Mouse (Mus musculus) embryonic facial prominence, embryonic 15.5 days (tissue): ENCODE results near the gene Gm3776. TPM values are rescaled to one million over a fixed set of nuclear protein-coding genes. Genes with fewer than 3 reads are reported as not detected.
"Not testable (repeated sequence)": the region's sequence is repeated elsewhere in the genome, so short reads cannot be mapped to it uniquely, and the experiment has no call there.

Experiments used
- ATAC-seq: fragments of 200-750 bp; cut with Nextera tagmentation; 2 replicates; pipeline ENCODE4 v1.8.0; 2017; ENCODE audit warnings: low read depth, moderate TSS enrichment; ENCODE audit not compliant: insufficient number of reproducible peaks, low FRiP score, low TSS enrichment
- H3K27ac ChIP-seq: fragments of 300-500 bp; sonication (generic); replicated peaks from 2 replicates; pipeline ENCODE4 v1.5.1; 2015; ENCODE audit warnings: mild to moderate bottlenecking, inconsistent platforms
- H3K27me3 ChIP-seq: fragments of 300-500 bp; sonication (generic); 2 replicates; pipeline ENCODE4 v1.6.1; 2015; ENCODE audit warnings: inconsistent platforms
- H3K36me3 ChIP-seq: fragments of 300-500 bp; sonication (generic); 2 replicates; pipeline ENCODE4 v1.6.1; 2015; ENCODE audit warnings: mild to moderate bottlenecking, inconsistent platforms
- H3K4me1 ChIP-seq: fragments of 300-500 bp; sonication (generic); 2 replicates; pipeline ENCODE4 v1.6.1; 2015; ENCODE audit warnings: inconsistent platforms
- H3K4me2 ChIP-seq: fragments of 300-500 bp; sonication (generic); replicated peaks from 2 replicates; pipeline ENCODE4 v1.6.1; 2015; ENCODE audit warnings: mild to moderate bottlenecking, inconsistent platforms
- H3K4me3 ChIP-seq: fragments of 300-500 bp; sonication (generic); replicated peaks from 2 replicates; pipeline ENCODE4 v1.5.1; 2015; ENCODE audit warnings: mild to moderate bottlenecking, inconsistent platforms
- H3K9ac ChIP-seq: fragments of 300-500 bp; sonication (generic); 2 replicates; pipeline ENCODE4 v1.6.1; 2015; ENCODE audit warnings: inconsistent platforms
- H3K9me3 ChIP-seq: fragments of 300-500 bp; sonication (generic); replicated peaks from 2 replicates; pipeline ENCODE4 v1.6.1; 2016; ENCODE audit warnings: inconsistent platforms
- WGBS: fragments of 180-500 bp; shearing (Covaris S2); methylation state at CpG from one replicate; pipeline ENCODE4 v1.1.7; 2015; 5-methylcytosine and 5-hydroxymethylcytosine counted together
- polyA plus RNA-seq: library from polyadenylated mRNA; unstranded; fragments of >200 nt; fragmentation: Nextera tagmentation; extraction: Ambion mirVana; gene quantifications from 2 replicates; pipeline ENCODE4 v1.2.1, GENCODE M21; 2015

Gm3776 gene
- polyA plus RNA-seq, 1 experiment from 2014 or later, result 8.8 TPM

GRCm38 (mm10) chr9:78228122-78228521, 28.8 kb upstream of the Gm3776 start:
- WGBS, result 87% methylated on average over 2 of the region's 2 CpGs

DNA sequence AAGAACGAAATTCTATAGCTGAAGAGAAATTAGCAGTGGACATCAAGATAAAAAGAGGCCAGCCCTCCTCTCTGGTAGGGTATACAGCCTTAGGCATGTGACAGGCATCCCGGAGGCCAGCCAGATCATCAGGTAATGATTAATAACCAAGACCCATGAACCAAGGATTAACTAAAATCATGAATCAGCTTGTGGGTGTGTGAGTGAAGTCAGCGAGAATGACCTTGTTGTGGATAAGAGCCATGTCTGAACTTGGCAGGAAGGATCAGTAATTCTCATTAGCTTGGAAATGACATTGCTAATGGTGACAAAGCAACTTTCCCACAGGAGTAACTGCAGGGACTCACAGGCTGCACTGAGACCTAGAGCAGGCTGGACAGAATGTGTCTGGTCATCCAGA, 27.3 kb upstream of the Gm3776 start:
- H3K36me3 ChIP-seq, H3K9me3 ChIP-seq, H3K27ac ChIP-seq, H3K27me3 ChIP-seq, H3K4me1 ChIP-seq, H3K4me3 ChIP-seq, H3K9ac ChIP-seq, ATAC-seq, H3K4me2 ChIP-seq: not testable (repeated sequence)
- WGBS, result 24% methylated on average over 3 of the region's 3 CpGs

More at GRCm38 (mm10) chr9:78228122-78228521, 28.8 kb upstream of the Gm3776 start:
- no peaks in the 10 kb centered on the region for H3K36me3 ChIP-seq
- ATAC-seq, result no peak
- H3K4me2 ChIP-seq, result no peak overlapping the region
- H3K4me3 ChIP-seq, result no peak overlapping the region
- no peaks in the 10 kb centered on the region for H3K4me1 ChIP-seq
- no peaks in the 10 kb centered on the region for H3K9me3 ChIP-seq
- no peak overlapping the region for H3K27ac ChIP-seq
- H3K27me3 ChIP-seq, result no peaks in the 10 kb centered on the region
- H3K9ac ChIP-seq, result no peak overlapping the region

GRCm38 (mm10) chr9:78230461-78230860, 26.5 kb upstream of the Gm3776 start, which contains the start of gene Gsta1:
Gene Gsta1 (plus strand): TSS chr9:78230656.
- H3K4me3 ChIP-seq, H3K9ac ChIP-seq, H3K9me3 ChIP-seq, H3K27ac ChIP-seq, H3K36me3 ChIP-seq, H3K27me3 ChIP-seq, H3K4me2 ChIP-seq, ATAC-seq, H3K4me1 ChIP-seq: not testable (repeated sequence)
- 80% methylated on average over 3 of the region's 3 CpGs for WGBS

- not testable (repeated sequence) for H3K9me3 ChIP-seq, H3K36me3 ChIP-seq, H3K27ac ChIP-seq, H3K4me2 ChIP-seq, H3K4me3 ChIP-seq, H3K4me1 ChIP-seq, H3K9ac ChIP-seq, ATAC-seq, H3K27me3 ChIP-seq
- no CpG with 5 or more reads among the region's 10 CpGs for WGBS
Observed at GRCm38 (mm10) chr9:78233121-78233695, 23.7 kb upstream of the Gm3776 start.

- H3K36me3 ChIP-seq, H3K27ac ChIP-seq, H3K27me3 ChIP-seq, H3K4me2 ChIP-seq, H3K4me3 ChIP-seq, ATAC-seq, H3K9me3 ChIP-seq, H3K4me1 ChIP-seq, H3K9ac ChIP-seq: not testable (repeated sequence)
- 52% methylated on average over 4 of the region's 4 CpGs for WGBS
Observed at GRCm38 (mm10) chr9:78255683-78256470, 1.1 kb upstream of the Gm3776 start.

DNA sequence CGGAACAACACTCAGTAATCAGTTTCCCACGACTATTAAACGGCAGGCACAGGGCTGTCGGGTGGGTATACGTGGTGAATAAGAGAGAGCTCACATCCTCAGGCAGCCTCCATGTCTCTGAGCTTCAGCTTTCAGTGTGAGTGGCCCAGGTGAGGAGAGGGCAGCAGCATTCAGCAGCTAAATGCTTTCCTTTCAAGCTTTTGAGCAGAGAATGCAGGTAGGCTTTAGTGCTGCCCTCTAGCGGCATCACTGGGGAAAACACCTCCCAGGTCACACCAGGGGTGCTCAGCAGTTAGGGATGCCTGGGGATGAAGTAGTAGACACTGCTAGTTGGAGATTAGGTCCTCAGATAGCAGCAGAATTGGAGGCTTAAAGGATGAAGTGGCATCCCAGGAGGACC, 2.8 kb downstream of the Gm3776 start:
- not testable (repeated sequence) for H3K4me2 ChIP-seq, H3K27ac ChIP-seq, H3K27me3 ChIP-seq, H3K4me3 ChIP-seq, ATAC-seq, H3K9ac ChIP-seq, H3K9me3 ChIP-seq, H3K4me1 ChIP-seq, H3K36me3 ChIP-seq
- WGBS, result 0% methylated on average over 1 of the region's 6 CpGs

- 65% methylated on average over 3 of the region's 3 CpGs for WGBS
- H3K27me3 ChIP-seq, ATAC-seq, H3K9ac ChIP-seq, H3K4me2 ChIP-seq, H3K4me1 ChIP-seq, H3K9me3 ChIP-seq, H3K4me3 ChIP-seq, H3K36me3 ChIP-seq, H3K27ac ChIP-seq: not testable (repeated sequence)
Observed at GRCm38 (mm10) chr9:78270945-78271344, 14.0 kb downstream of the Gm3776 start.

DNA sequence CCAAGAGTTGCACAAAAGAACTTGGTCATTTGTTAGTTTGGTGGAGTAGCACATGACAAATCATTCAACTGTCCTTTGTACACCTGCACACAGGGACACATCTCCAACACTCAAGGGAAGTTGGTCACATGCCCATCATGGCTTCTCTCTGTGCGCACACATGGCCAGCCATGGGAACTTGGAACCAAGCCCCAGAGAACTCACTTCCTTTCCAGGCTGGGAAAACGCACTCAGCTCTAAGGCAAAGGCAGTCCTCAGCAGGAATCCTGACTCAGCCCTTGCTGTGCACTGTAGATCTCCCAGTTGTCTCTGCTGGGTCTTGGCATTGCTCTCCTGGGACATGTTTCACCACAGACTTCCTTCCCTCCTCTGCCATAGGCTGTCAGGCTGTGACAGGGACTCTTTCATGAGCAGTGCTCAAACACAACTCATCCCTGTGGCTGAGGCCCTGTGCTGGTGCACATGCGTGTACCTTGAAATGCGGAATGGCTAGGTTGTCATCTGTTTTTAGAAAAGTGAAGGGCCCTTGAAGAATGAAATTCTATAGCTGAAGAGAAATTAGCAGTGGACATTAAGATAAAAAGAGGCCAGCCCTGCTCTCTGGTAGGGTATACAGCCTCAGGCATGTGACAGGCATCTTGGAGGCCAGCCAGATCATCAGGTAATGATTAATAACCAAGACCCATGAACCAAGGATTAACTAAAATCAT, 25.2 kb downstream of the Gm3776 start:
- 70% methylated on average over 4 of the region's 4 CpGs for WGBS

GRCm38 (mm10) chr9:78289063-78289462, 32.1 kb downstream of the Gm3776 start:
- ATAC-seq, H3K4me3 ChIP-seq, H3K4me2 ChIP-seq, H3K9me3 ChIP-seq, H3K27ac ChIP-seq, H3K36me3 ChIP-seq, H3K9ac ChIP-seq, H3K27me3 ChIP-seq, H3K4me1 ChIP-seq: not testable (repeated sequence)
- 59% methylated on average over 1 of the region's 1 CpGs for WGBS

More for the DNA sequence above, 25.2 kb downstream of the Gm3776 start:
- H3K9ac ChIP-seq, H3K27me3 ChIP-seq, ATAC-seq, H3K36me3 ChIP-seq, H3K4me1 ChIP-seq, H3K9me3 ChIP-seq, H3K4me3 ChIP-seq, H3K4me2 ChIP-seq, H3K27ac ChIP-seq: not testable (repeated sequence)

DNA sequence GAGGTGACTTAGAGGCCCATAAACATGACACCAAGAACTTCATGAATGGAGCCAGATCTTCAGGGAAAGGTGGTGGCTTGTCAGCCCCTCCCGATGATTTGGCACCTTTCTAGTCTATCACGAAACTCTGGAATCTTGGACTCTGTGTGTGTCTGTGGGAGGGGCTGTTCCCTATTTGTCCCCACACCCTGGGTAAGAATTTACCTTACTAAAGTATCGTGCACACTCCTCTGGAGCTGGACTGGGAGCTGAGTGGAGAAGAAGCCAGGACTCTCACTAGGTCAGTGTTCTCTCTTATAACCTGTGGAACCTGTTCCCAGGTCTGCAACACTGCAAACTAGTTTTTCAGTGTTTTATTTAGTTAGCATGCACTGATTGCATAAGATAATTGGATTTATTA, 32.8 kb downstream of the Gm3776 start, which contains the start of gene Gm10639:
TSS of gene Gm10639 (plus strand) at position 201 of the 400 bp plus-strand sequence.
- H3K9me3 ChIP-seq, H3K4me3 ChIP-seq, ATAC-seq, H3K4me1 ChIP-seq, H3K9ac ChIP-seq, H3K36me3 ChIP-seq, H3K27ac ChIP-seq, H3K27me3 ChIP-seq, H3K4me2 ChIP-seq: not testable (repeated sequence)
- WGBS, result 85% methylated on average over 3 of the region's 3 CpGs

DNA sequence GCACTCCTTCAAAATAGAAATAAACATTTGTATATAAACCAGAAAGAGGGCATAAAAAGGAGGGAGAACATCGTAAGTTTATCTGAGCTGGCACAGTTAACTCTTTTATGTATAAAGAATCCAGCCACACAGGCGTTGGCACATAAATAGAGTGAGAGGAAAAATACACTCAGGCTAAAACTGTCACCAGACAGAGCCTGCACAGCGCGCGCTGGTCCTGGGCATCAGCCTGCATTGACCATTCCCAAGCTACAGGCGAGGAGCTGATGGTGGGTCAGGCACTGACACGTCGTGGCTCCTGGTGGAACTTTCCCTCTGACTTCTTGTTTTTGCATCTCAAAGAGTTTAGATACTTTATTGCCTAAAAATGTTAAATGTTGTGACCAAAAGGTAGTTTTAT, 35.5 kb downstream of the Gm3776 start:
- H3K9ac ChIP-seq, H3K27ac ChIP-seq, H3K4me3 ChIP-seq, H3K27me3 ChIP-seq, H3K4me2 ChIP-seq, H3K9me3 ChIP-seq, H3K36me3 ChIP-seq, H3K4me1 ChIP-seq, ATAC-seq: not testable (repeated sequence)
- WGBS, result 89% methylated on average over 8 of the region's 8 CpGs
